Mouse (Mus musculus): ENCODE data around the gene Mphosph9.
"Not testable (repeated sequence)": the region's sequence is repeated elsewhere in the genome, so short reads cannot be mapped to it uniquely, and the experiment has no call there.

The Mphosph9 gene

DNA sequence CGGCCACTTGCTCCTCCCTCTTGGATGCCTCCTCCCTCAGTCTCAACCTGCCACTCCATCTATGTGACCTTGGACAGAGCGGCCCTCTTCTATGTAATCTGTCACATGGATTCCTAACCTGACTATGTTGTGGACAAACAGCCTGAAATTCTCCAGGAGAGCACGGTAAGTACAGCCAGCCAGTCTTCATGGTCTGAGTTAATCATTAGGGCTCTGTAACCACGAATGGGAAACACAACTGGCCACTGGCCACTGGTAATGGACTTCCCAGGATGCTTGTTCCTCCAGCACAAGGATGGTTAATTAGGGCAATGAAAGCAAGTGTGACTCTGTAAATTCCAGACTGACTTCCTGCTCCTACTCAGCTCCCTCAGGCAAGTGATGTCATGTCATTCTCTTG is 91.6 kb downstream of the Mphosph9 start:
- DNase-seq (ENCODE audit: low read depth, low spot score), result no peak

DNA sequence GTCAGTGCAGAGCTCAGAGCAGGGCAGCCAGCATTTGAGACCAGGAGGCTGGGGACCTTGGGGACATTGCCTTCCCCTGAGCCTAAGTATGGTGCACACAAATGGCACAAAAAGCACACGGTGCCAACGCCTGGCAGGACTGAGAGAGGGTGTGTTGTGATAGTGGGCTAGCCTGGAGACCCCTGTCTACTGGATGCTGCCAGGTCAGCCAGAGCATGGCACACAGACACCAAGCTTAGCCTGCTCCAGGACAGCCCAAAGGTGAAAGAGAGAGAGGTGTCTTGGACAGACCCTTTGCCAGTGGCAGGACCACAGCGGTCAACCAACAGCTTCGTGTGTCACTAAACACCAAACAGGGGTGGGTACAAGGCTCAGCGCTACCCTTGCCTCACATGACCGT is 93.0 kb downstream of the Mphosph9 start:
- no peak for DNase-seq (ENCODE audit: low read depth, low spot score)

DNA sequence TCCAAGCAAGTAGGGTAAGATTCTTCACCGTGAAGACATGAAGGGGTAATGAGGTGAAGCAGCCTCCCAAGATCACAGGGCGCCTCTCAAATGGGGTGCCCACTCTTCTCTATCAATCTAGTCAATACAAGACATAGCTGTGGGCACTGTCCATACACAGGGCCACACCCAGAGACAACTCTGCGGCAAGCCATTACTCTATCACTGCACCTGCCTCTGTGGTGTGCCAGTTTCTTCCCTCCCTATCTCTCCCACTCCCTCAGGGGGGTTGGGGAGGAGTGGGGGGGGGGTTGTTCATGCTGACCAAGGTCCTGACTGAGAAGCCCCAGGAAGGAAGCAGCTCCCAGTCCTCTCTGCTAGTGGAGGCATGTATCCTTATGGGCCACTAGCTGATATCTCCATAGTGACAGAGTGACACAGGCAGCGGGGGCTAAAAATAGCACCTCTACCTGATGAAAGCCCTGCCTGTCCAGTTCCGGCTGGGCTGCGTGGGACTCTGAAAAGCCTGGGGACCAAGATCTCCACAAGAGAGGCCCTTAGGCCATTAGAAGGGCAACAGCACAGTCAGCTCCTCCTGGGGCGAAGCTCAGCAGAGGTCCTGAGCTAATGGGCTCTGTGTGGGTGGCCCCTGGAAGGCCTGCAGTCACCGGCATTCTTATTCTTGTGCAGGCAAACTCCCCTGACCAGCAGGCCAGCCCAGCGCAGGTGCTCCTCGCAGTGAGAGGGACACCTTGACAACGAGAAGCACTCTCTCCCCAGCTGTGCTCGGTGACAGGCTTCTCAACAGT is 93.7 kb downstream of the Mphosph9 start:
- no peak for DNase-seq (ENCODE audit: low read depth, low spot score)

DNA sequence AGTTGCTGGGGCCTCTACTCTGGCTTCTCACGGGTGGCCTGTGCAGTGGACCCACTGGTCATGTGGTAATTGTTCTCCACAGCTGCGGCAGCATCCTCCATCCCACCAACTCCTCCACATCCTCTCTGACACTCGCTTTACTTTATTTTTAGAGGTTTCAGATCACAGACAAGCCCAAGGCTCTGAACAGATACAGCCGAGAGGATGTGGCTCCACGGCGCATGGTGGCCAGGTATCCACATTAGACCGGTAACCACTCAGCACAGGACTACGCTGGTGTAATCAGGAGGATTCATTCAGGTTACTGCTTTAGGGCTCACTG is 94.7 kb downstream of the Mphosph9 start:
- no peak for DNase-seq (ENCODE audit: low read depth, low spot score)

DNA sequence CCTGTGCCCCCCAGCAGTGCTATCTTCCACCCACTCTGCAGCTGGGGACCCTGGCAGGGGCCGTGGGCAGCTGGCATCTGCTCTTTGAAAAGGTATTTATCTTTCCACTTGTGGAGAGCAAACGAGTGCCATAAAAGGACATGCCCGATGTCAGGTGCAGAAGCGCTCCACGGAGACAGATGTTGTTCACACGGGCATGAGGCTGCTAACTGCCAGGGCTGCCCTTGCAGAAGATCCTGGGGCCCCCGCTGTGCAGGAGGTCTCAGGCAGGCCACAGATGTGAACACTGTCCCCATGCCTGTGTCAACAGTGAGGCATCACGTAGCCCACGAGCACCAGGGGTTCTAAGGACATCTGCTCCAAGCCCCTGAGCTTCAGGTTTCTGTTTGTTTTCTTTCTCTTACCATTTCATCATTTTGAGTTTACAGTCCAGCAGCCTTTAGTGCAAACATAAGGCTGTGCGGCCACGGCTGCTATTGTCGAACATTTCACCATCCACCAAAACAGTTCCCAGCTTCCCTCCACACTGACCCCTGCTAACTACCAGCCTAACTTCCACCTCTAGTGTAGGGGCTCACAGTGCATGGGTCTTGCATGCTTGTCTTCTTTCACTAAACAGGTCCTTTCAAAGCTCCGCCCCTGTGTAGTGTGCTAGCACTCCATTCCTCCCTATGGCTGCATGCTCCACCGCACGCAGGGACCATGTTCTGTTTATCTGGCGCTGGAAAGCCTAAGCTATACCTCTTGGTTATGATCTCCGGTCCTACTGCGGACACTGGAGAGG is 95.2 kb downstream of the Mphosph9 start:
- no peak for DNase-seq (ENCODE audit: low read depth, low spot score)

DNA sequence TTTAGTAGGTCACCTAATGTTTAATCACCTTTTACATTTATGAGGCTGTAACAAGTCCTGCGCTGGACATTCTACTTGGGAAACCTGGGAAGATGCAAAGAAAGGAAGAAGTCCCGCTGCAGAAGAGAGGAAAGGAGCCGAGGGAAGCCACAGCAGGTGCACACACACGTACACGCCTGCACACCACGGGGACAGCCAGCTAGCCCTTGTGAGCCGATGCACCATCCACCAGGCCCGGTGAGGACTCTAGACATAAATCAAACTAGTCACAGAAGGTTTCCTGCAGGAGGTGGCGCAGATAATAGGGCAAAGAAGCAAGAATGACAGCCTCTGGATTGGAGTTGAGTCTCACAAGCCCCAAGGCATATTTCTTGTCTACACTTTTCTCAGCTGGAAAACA is 97.3 kb downstream of the Mphosph9 start:
- DNase-seq (ENCODE audit: low read depth, low spot score), result no peak

DNA sequence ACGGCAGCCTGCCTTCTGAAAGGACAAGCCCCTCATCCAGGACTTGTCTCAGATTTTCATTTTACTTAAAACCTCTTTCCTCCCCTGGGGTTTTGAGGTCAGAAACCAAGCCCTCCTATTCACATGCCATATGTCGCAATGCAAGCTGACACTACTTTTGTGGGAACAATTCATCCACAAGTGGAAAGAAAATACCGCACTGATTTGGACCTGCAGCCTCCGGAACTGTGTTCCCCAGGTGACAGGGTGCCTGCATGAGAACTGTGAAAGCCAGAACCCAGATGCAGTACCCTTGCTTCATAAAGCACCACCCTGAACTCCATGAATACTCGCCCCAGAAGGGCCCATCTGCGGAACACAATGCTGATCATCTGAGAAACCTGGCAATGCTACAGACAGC is 100.6 kb downstream of the Mphosph9 start:
- DNase-seq (ENCODE audit: low read depth, low spot score), result no peak

DNA sequence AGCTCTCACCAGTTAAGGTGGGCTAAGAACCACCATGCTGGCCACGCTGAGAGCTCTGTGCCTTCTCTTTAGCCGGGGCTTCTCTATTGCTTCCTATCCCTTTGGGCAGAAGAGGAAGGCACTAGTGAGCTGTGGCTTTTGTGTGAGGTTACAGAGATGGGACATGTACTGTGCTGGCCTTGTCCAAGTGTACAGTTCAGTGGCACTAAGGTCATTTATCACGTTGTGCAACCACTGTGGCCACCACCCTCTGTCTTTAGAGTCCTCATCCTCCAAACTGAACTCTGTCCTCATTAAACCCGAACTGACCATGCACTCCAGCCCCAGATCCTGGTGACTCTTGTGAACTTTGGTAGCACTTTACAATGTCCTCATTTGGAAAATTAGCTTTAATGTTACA is 101.3 kb downstream of the Mphosph9 start:
- no peak for DNase-seq (ENCODE audit: low read depth, low spot score)

DNA sequence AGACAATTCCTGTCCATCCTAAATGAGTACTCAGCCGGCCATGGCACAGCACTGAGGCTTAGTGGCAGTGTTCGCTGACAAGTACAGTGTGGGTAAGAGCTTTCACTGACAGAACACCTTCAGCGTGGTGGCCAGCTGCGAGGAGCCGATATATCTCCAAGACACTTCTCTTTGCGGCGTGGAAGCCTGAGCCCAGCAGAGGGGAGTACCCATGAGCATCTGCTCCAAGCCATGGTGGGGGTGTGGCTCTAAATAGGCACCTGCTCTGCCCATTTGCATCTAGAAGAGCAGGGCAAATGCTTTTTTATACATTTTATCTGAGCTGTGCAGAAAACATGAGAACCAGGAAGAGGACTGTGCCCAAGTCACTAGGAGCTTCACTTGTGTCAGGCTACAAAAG is 101.9 kb downstream of the Mphosph9 start:
- DNase-seq (ENCODE audit: low read depth, low spot score), result no peak

DNA sequence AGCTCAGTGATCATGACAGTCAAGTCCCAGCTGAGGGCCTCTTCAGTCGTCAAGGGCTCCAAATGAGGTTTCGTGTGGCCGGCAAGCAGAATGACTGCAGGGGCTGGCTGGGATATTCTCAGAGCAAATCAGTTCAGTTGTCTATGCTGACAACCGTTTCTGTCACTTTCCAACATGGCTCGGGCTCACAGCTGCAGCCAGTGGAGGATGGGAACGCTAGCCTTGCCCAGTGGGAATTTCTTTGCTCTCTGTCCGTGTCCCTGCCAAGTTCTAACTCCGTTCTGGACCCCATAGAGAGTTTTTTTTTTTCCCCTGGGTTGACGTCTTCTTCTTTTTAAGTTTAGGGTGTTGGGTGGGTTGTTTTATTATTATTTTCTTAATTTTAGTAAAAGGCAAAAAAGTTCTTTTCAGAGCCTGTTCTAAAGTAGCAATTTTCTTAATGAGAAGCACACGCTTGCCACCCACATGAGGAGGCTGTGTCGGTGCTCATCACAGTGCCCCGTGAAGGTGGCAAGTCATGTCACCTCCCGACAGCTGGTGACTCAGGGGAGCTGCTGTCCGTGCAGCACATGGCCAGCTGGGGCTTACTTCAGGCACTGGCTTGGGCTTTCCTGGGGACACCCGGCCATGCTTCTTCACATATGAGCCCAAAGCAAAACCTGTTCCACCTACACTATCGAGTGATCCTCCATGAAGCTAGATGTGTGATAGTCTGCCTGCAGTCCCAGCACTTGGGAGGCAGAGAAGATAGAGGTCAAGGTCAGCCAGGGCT is 103.3 kb downstream of the Mphosph9 start:
- DNase-seq (ENCODE audit: low read depth, low spot score), result no peak

DNA sequence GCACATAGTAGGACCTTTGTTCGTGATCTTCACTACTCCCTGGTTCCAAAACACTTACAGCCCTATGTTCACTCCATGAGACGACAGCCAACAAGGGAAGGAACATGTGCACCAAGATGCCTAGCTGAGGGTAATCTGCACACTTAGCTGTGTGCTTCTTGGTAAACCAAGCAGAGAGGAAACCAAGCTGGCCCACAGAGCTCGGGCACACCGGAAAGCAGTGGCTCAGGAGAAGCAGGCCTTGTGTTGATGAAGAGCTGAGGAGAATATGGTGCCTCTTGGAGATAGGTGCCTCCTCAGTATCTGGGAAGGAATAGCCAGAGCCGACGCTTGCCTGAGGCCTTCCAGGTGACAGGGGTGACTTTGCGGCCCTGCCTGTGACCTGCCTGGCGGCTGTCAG is 104.2 kb downstream of the Mphosph9 start:
- no peak for DNase-seq (ENCODE audit: low read depth, low spot score)

DNA sequence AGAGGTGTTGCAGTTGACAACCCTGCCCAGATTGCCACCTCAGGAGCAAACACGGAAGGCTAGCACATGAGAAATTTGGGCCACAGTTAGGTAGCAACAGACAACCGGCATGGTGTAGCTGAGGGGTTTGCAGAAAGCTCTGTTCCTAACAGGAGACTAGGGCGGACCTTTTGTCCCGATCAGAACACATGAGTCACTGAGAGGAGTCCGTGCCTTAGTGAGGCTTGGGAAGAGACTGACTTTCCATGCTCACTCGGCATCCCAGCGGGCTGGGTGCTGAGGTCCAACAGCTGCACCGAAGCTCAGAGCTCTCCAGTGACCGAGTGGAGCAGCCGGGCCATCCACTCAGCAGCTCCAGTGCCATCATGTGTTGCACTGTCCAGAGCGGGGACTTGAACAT is 105.1 kb downstream of the Mphosph9 start:
- no peak for DNase-seq (ENCODE audit: low read depth, low spot score)

DNA sequence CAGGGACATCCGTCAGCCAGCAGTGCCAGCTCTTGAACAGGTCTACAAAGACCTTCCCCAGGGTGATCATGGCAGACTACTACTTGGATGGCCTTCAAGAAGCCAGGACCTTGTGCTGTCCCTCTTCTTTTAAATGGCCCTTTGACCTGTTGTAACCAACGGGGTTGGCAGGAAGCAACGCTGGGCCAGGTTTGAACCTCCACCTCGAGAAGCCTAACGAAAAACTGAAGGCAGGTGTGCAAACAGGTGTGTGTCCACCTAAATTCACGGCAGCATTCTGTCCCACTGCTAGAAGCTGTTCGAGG is 106.1 kb downstream of the Mphosph9 start:
- no peak for DNase-seq (ENCODE audit: low read depth, low spot score)

DNA sequence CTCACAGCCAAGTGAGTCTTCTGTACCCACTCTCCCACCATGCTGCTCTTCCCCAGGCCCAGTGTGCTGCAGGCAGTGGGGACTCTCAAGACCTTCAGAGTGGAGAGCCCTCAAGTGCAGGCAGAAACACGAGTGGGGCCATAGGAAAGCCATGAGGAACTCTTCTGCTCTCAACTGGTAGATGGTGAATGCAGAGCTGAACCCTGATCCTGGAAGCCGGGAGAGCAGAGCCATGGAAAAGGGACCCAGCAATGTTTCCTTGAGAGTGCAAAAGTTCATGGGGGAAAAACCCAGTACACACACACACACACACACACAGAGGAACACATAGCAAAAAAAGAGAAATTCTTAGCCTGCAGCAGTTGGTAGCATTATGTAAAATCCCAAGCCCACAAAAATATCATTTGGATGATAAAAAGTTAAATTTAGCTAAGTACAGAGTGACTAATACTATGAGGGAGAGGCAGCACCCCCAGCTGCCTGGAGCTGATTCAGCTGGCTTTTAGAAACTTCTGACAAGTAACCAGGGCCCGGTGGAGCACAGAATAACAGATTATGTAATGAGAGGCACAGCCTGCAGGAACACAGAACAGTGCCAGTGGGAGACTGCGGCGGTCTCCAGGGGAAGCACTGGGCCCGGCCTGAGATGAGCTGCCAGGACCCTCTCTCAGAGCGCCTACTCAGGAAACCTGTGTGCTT is 106.6 kb downstream of the Mphosph9 start:
- DNase-seq (ENCODE audit: low read depth, low spot score), result no peak

DNA sequence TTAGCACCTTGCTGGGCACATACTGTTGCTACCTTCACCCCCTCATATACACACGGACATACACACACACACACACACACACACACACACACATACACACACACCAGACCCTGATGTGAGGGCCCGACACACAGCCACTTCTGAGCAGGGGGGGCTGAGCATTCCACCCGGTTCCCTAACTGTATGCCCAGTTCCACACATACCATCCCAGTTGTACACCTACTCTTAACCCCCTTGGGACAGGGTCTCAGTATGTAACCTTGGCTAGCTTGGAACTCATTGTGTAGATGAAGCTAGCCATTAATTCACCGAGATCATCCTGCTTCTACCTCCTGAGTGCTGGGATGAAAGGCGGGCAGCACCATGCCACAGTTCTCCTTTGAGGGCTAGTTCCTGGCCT is 107.2 kb downstream of the Mphosph9 start:
- no peak for DNase-seq (ENCODE audit: low read depth, low spot score)

DNA sequence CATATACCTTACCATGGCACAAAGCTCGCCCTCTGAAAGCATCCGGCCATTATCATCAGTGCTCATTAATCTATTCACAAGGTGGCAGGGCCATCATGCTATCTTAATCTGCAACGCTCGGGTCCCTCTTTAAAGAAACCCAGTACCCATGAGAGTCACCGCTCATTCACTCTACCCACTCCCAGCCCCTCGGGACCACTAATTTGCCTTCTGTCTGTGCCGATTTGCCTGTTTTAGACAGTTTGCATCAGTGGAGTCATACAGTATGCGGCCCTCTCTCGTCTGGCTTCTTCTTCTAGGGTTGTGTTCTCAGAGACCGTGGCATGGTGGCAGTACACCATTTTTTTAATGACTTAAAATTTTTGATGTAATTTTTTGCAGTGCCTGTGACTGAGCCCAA is 108.3 kb downstream of the Mphosph9 start:
- no peak for DNase-seq (ENCODE audit: low read depth, low spot score)

DNA sequence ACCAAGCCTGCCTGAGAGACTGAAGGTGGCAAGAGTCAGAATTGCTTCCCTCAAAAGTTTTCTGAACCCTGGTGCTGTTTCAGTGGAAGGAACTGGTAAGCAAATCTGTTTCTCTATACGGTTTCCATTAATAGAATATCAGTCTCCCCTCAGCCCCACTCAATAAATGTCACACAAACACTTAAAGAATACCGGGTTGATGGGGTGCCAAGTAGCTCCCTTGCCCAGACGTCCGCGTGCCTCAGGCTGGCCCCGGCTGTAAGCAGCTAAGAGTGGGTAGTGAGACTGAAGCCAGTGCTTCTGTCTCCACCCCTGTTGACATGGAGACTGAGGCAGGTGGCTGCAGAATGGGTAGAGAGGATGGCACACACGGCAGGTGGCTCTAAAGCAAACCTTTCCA is 108.8 kb downstream of the Mphosph9 start:
- no peak for DNase-seq (ENCODE audit: low read depth, low spot score)

DNA sequence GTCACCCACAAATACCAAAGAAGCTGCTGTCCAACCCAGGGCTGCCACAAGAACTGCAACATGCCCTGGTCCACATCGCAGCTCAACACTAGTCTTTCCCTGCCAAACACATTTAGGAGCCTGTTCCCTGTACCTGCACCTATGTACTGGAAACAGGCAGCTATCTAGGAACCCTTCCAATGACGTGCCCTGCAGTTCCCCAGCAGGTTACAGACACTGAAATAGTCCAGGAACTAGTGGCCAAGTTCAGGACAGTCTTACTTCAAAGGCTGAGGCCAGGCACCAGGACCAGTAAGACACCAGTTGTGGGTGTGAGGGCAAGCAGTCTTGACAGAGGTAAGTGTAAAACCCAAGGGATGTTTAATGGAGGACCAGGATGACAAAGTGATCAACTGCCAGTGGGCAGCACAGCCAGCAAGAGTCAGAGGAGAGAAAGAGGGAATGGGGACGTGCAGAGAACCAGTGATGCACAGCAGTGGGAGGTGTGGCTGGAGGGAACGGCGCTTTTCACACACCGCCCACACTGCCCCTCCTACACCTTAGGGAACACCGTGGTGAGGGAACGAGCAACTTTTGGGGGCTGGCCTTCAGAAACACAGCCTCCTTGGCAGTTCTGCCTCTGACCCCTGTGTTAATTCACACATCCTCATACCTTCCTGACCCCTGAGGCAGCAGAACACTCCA is 110.1 kb downstream of the Mphosph9 start:
- DNase-seq (ENCODE audit: low read depth, low spot score), result no peak

DNA sequence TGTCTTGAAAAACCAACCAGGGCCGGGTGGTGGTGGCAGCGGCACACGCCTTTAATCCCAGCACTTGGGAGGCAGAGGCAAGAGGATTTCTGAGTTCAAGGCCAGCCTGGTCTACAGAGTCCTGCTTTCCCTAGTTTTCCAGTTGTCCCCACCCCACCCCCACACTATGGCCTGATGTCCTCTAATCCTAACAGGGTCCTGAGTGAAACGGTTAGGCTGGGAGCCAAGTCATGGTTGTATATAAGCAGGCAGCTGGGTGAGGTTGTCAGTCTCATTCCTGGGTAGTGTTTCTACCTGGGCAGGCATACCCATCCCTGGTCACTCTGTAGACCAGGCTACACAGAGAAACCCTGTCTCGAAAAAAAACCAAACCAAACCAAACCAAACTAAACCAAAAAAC is 110.7 kb downstream of the Mphosph9 start:
- DNase-seq (ENCODE audit: low read depth, low spot score), result not testable (repeated sequence)

DNA sequence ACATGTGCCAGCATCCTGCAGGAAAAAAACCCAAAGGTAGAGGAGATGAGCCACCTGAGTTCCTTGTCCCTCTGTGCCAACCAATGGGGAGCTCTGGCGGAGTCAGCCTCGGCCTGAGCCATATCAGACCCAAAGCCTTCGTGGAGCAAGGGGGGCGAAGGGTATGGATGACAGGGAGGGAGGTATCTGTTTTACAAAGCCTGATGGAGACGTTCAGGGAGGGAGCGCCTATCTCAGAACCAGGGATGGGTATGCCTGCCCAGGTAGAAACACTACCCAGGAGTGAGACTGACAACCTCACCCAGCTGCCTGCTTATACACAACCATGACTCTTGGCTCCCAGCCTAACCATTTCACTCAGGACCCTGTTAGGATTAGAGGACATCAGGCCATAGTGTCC is 111.4 kb downstream of the Mphosph9 start:
- no peak for DNase-seq (ENCODE audit: low read depth, low spot score)

DNA sequence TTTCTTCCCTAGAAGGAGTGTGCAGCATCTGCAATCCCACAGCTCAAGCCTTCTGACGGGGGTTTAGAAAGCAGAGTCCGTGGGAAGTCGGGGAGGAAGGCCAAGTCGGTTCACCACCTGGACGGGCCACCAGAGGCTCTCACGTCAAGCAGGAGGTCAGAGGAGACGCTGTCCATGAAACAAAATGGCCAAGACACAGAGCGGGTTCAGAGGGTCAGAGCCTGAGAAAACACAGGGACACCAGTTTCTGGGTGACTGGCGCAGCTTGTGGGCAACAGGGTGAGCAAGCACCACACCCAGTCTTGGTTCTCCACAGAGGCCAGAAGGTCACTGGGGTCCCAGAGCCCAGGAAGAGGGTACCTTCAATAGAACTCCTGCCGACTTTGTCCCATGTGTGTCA is 112.1 kb downstream of the Mphosph9 start:
- DNase-seq (ENCODE audit: low read depth, low spot score), result no peak

Data from c-Kit-negative CD71-positive TER-119-positive erythroid progenitor cells, embryonic 14.5 days (primary cell).